Mouse (Mus musculus) liver, embryonic 14.5 days (tissue): ENCODE data around the gene Tnk1.

Experiments
- CTCF ChIP-seq: IDR thresholded peaks from 2 replicates; pipeline ENCODE4 v1.5.1; 2016; ENCODE audit warnings: antibody characterized with exemption, low read depth, control low read depth
- EP300 ChIP-seq: IDR thresholded peaks from 2 replicates; pipeline ENCODE4 v1.6.1; 2016; ENCODE audit warnings: antibody characterized with exemption, low read depth

GRCm38 (mm10) chr11:69876186-69876585 lies 17.7 kb upstream of the Tnk1 start:
- no peak for TF ChIP-seq CTCF
- TF ChIP-seq EP300 = no peak
